Mouse (Mus musculus) urinary bladder, postnatal 25 days (tissue): ENCODE data around the gene Stk40.

ENCODE experiments used
- DNase-seq: peaks from one replicate; pipeline ENCODE4 v3.0.0; 2022; ENCODE audit warnings: low spot score

Gene Stk40

GRCm38 (mm10) chr4:126120506-126120905 is 16.7 kb downstream of the Stk40 start:
- DNase-seq, result no peak

GRCm38 (mm10) chr4:126123309-126124040 is 19.7 kb downstream of the Stk40 start:
- no peak for DNase-seq

- DNase-seq, result no peak
Observed at GRCm38 (mm10) chr4:126130502-126130901, 26.7 kb downstream of the Stk40 start.

GRCm38 (mm10) chr4:126131290-126132121 is 27.7 kb downstream of the Stk40 start:
- DNase-seq, result peak; percentile 29

GRCm38 (mm10) chr4:126132636-126133264 is 29.0 kb downstream of the Stk40 start:
- no peak for DNase-seq

GRCm38 (mm10) chr4:126134236-126134635 is 30.5 kb downstream of the Stk40 start:
- no peak for DNase-seq

GRCm38 (mm10) chr4:126134639-126135038 is 30.9 kb downstream of the Stk40 start:
- no peak for DNase-seq

- DNase-seq, result no peak
Observed at GRCm38 (mm10) chr4:126137773-126138172, 34.0 kb downstream of the Stk40 start.

- no peak for DNase-seq
Observed at GRCm38 (mm10) chr4:126141021-126141420, 37.3 kb downstream of the Stk40 start.

GRCm38 (mm10) chr4:126145396-126145795 is 41.6 kb downstream of the Stk40 start:
- DNase-seq, result no peak

- no peak for DNase-seq
Observed at GRCm38 (mm10) chr4:126146974-126147532, 43.3 kb downstream of the Stk40 start.

- peak; percentile 38 for DNase-seq
Observed at GRCm38 (mm10) chr4:126147533-126148160, 43.9 kb downstream of the Stk40 start, which contains the start of gene Eva1b. Gene Eva1b, plus strand, starts transcription at chr4:126147744.

- DNase-seq, result peak; percentile 49
Observed at GRCm38 (mm10) chr4:126148161-126148961, 44.6 kb downstream of the Stk40 start.

- DNase-seq, result no peak
Observed at GRCm38 (mm10) chr4:126149041-126149676, 45.4 kb downstream of the Stk40 start.

GRCm38 (mm10) chr4:126149798-126150197 is 46.0 kb downstream of the Stk40 start:
- DNase-seq, result no peak

- peak; percentile 28 for DNase-seq
Observed at GRCm38 (mm10) chr4:126150297-126150948, 46.7 kb downstream of the Stk40 start.

- no peak for DNase-seq
Observed at GRCm38 (mm10) chr4:126150949-126151320, 47.2 kb downstream of the Stk40 start.

GRCm38 (mm10) chr4:126151701-126152440 is 48.1 kb downstream of the Stk40 start:
- DNase-seq, result no peak

- DNase-seq, result no peak
Observed at GRCm38 (mm10) chr4:126152864-126153263, 49.1 kb downstream of the Stk40 start.
